Mouse (Mus musculus) lung, embryonic 16.5 days (tissue): ENCODE measurements around the gene Rtn2. TPM values are rescaled to one million over a fixed set of nuclear protein-coding genes. Genes with fewer than 3 reads are reported as not detected.

ENCODE experiments used
- ATAC-seq: fragments of 200-750 bp; cut with Nextera tagmentation; 2 replicates; pipeline ENCODE4 v1.8.0; 2017; ENCODE audit warnings: low read depth, mild to moderate bottlenecking, moderate library complexity
- H3K27ac ChIP-seq: fragments of 300-500 bp; sonication (generic); 2 replicates; pipeline ENCODE4 v1.5.1; 2014; ENCODE audit warnings: mild to moderate bottlenecking, control low read depth, low read length
- H3K27me3 ChIP-seq: fragments of 300-500 bp; sonication (generic); 2 replicates; pipeline ENCODE4 v1.6.1; 2014; ENCODE audit warnings: low read depth, low read length, mixed read lengths; ENCODE audit not compliant: control insufficient read depth, insufficient read depth
- H3K36me3 ChIP-seq: fragments of 300-500 bp; sonication (generic); 2 replicates; pipeline ENCODE4 v1.6.1; 2014; ENCODE audit warnings: low read length; ENCODE audit not compliant: control insufficient read depth, insufficient read depth
- H3K4me1 ChIP-seq: fragments of 300-500 bp; sonication (generic); replicated peaks from 2 replicates; pipeline ENCODE4 v1.6.1; 2014; ENCODE audit warnings: low read length, mixed read lengths; ENCODE audit not compliant: control insufficient read depth, insufficient read depth
- H3K4me2 ChIP-seq: fragments of 300-500 bp; sonication (generic); 2 replicates; pipeline ENCODE4 v1.6.1; 2014; ENCODE audit warnings: low read depth, low read length, control low read depth
- H3K4me3 ChIP-seq: fragments of 300-500 bp; sonication (generic); 2 replicates; pipeline ENCODE4 v1.5.1; 2014; ENCODE audit warnings: mild to moderate bottlenecking, low read length, control low read depth
- H3K9ac ChIP-seq: fragments of 300-500 bp; sonication (generic); 2 replicates; pipeline ENCODE4 v1.6.1; 2014; ENCODE audit warnings: low read length, control low read depth
- H3K9me3 ChIP-seq: fragments of 300-500 bp; sonication (generic); 2 replicates; pipeline ENCODE4 v1.6.1; 2016; ENCODE audit warnings: low read length; ENCODE audit not compliant: control insufficient read depth
- WGBS: fragments of 180-500 bp; shearing (Covaris S2); extraction: QIAGEN DNeasy Blood & Tissue Kit; methylation state at CpG from one replicate; pipeline ENCODE4 v1.1.7; 2014; 5-methylcytosine and 5-hydroxymethylcytosine counted together
- polyA plus RNA-seq: library from polyadenylated mRNA; unstranded; fragments of >200 nt; fragmentation: Nextera tagmentation; extraction: Ambion mirVana; gene quantifications from 2 replicates; pipeline ENCODE4 v1.2.1, GENCODE M21; 2015

Gene Rtn2
- polyA plus RNA-seq, 1 experiment from 2014 or later = 13.8 TPM

- no peak overlapping the region for H3K4me3 ChIP-seq
- no peak overlapping the region for H3K9ac ChIP-seq
- H3K4me1 ChIP-seq = peaks cover 2% of the 10 kb centered on the region; the same call in 1 of the 2 replicates
- no peak overlapping the region for H3K4me2 ChIP-seq
- no peak for ATAC-seq
- WGBS = 59% methylated on average over 5 of the region's 5 CpGs
- H3K27me3 ChIP-seq = no peaks in the 10 kb centered on the region
- H3K9me3 ChIP-seq = no peaks in the 10 kb centered on the region
- H3K27ac ChIP-seq = no peak overlapping the region
- H3K36me3 ChIP-seq = peaks cover 9% of the 10 kb centered on the region; the same call in 1 of the 2 replicates
Observed at GRCm38 (mm10) chr7:19243858-19244257, 38.6 kb upstream of the Rtn2 start.

- H3K4me1 ChIP-seq = no peaks in the 10 kb centered on the region
- no peaks in the 10 kb centered on the region for H3K27me3 ChIP-seq
- H3K4me3 ChIP-seq = no peak overlapping the region
- WGBS = 72% methylated on average over 3 of the region's 3 CpGs
- H3K27ac ChIP-seq = no peak overlapping the region
- no peak overlapping the region for H3K4me2 ChIP-seq
- no peak for ATAC-seq
- peaks cover 9% of the 10 kb centered on the region; the same call in 1 of the 2 replicates for H3K36me3 ChIP-seq
- no peak overlapping the region for H3K9ac ChIP-seq
- H3K9me3 ChIP-seq = no peaks in the 10 kb centered on the region
Observed at GRCm38 (mm10) chr7:19245083-19245482, 37.3 kb upstream of the Rtn2 start.

GRCm38 (mm10) chr7:19246855-19247254, 35.6 kb upstream of the Rtn2 start:
- Histone ChIP-seq H3K4me3 (no peak overlapping the region), H3K9me3 (no peaks in the 10 kb centered on the region), H3K27ac (no peak overlapping the region), H3K4me2 (no peak overlapping the region), H3K36me3 (peaks cover 9% of the 10 kb centered on the region; the same call in 1 of the 2 replicates), H3K9ac (no peak overlapping the region), H3K27me3 (no peaks in the 10 kb centered on the region), H3K4me1 (no peaks in the 10 kb centered on the region)
- no peak for ATAC-seq
- 93% methylated on average over 1 of the region's 1 CpGs for WGBS

DNA sequence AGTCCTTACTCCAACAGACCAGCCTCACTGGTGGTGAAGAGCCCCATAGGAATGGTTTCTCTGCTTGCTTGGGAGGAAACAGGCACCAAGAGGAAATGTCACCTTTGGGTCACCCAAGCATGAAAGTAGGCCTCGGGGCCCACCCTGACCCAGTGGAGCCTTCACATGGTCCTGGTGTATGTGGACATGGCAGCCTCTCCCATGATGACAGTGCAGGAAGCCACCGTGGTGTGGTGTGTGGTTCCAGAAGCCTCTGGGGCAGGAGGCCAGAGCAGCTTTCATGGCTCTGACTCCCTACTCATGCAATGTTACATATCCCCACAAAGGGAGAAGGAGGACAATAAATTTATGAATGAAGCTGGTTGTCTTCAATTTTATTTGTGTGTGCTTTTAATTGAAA, 34.9 kb upstream of the Rtn2 start:
- Histone ChIP-seq H3K4me2 (no peak overlapping the region), H3K9me3 (no peaks in the 10 kb centered on the region), H3K9ac (no peak overlapping the region), H3K27me3 (no peaks in the 10 kb centered on the region), H3K36me3 (peaks cover 9% of the 10 kb centered on the region; the same call in 1 of the 2 replicates), H3K4me3 (no peak overlapping the region), H3K27ac (no peak overlapping the region), H3K4me1 (no peaks in the 10 kb centered on the region)
- WGBS = 91% methylated on average over 2 of the region's 2 CpGs
- no peak for ATAC-seq

DNA sequence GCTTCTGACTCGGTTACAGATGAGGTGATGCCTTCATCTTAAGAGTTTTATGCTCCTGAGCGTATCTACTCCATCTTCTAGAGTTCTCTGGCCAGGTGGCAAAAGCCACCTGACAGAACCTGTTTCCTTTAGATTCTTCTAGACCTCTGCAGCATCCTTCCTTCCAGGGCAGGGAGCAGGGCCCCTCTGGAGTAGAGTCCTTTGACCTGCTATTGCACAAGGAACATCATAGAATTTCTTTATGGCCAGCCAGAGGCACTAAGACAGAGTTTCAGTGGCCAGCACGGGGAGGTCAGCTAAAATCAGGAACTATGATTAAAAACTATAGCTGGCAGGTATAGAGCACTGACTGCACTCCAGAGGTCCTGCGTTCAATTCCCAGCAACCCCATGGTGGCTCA, 30.3 kb upstream of the Rtn2 start:
- WGBS = 75% methylated on average over 4 of the region's 4 CpGs
- H3K4me1 ChIP-seq = no peaks in the 10 kb centered on the region

DNA sequence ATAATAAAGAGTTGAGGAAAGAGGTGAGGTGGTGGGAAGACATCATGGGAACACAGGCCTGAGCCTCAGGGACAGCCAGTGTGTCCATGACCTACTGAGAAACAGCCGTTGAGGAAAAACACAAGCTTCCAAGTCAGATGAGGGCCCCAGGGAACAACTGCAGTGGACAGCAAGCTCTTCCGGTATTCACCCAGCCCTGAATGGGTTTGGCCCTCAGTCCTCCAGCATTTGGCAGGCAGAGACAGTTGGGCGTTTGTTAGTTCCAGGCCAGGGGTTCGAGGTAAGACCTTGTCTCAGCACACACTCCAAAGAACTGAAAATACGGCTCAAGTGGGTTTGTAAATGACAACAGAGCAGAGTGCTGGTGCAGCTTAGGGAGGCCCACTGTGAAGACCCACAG, 29.0 kb upstream of the Rtn2 start:
- no peaks in the 10 kb centered on the region for H3K27me3 ChIP-seq
- H3K4me1 ChIP-seq = no peaks in the 10 kb centered on the region; the same call in 1 of the 2 replicates
- no peak overlapping the region for H3K4me3 ChIP-seq
- peaks cover 20% of the 10 kb centered on the region for H3K36me3 ChIP-seq
- H3K27ac ChIP-seq = no peak overlapping the region
- H3K9ac ChIP-seq = no peak overlapping the region
- H3K4me2 ChIP-seq = no peak overlapping the region
- no peaks in the 10 kb centered on the region for H3K9me3 ChIP-seq
- 58% methylated on average over 5 of the region's 5 CpGs for WGBS
- ATAC-seq = no peak

More for the DNA sequence above, 30.3 kb upstream of the Rtn2 start:
- no peak overlapping the region for H3K4me3 ChIP-seq
- peaks cover 15% of the 10 kb centered on the region for H3K36me3 ChIP-seq
- ATAC-seq = no peak
- no peak overlapping the region for H3K27ac ChIP-seq
- no peak overlapping the region for H3K9ac ChIP-seq
- H3K9me3 ChIP-seq = no peaks in the 10 kb centered on the region
- H3K4me2 ChIP-seq = no peak overlapping the region
- H3K27me3 ChIP-seq = no peaks in the 10 kb centered on the region

GRCm38 (mm10) chr7:19255395-19255794, 27.0 kb upstream of the Rtn2 start:
- H3K27me3 ChIP-seq = no peaks in the 10 kb centered on the region
- H3K4me2 ChIP-seq = no peak overlapping the region
- no peak overlapping the region for H3K9ac ChIP-seq
- no peak overlapping the region for H3K27ac ChIP-seq
- no peak for ATAC-seq
- no peaks in the 10 kb centered on the region; the same call in 1 of the 2 replicates for H3K4me1 ChIP-seq
- WGBS = 80% methylated on average over 15 of the region's 17 CpGs
- H3K36me3 ChIP-seq = peaks cover 35% of the 10 kb centered on the region
- H3K4me3 ChIP-seq = no peak overlapping the region
- no peaks in the 10 kb centered on the region for H3K9me3 ChIP-seq

GRCm38 (mm10) chr7:19256567-19256966, 25.9 kb upstream of the Rtn2 start:
- H3K27me3 ChIP-seq = no peaks in the 10 kb centered on the region
- peaks cover 45% of the 10 kb centered on the region for H3K36me3 ChIP-seq
- WGBS = 69% methylated on average over 7 of the region's 7 CpGs
- no peak overlapping the region for H3K4me2 ChIP-seq
- H3K9me3 ChIP-seq = no peaks in the 10 kb centered on the region
- H3K9ac ChIP-seq = no peak overlapping the region
- H3K27ac ChIP-seq = no peak overlapping the region
- H3K4me3 ChIP-seq = no peak overlapping the region
- ATAC-seq = no peak
- H3K4me1 ChIP-seq = no peaks in the 10 kb centered on the region; the same call in 1 of the 2 replicates

DNA sequence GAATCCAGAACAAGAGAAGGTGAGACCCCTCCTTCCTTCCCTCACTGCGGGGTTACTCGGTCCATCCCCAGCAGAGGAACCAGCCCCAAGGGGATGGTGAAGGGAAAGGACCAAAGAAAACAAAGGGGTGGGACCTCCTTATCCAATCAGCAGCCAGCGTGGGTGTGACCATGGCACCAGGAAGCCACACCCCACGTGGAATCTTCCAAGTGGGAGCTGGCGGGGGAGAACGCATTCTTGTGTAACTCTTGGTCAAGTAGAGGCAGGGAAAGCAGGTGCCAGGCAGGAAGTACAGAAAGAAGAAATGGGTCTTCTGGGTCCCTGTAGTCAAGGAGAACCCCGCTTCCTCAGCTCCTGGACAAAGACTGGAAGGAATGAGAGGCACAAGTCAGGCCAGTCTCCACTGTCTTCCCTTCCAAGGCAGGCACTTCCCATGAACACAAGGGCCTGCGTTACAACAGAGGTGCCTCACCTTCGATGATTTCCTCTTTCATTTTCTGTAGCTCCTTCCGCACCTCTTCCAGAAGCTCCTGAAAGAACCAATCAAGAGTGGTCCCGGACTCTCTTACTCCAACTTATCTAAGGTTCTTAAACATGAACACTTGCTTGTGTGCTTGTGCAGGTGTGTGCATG, 24.9 kb upstream of the Rtn2 start:
- 36% methylated on average over 11 of the region's 11 CpGs for WGBS
- no peaks in the 10 kb centered on the region for H3K27me3 ChIP-seq
- H3K36me3 ChIP-seq = peaks cover 52% of the 10 kb centered on the region
- no peaks in the 10 kb centered on the region; the same call in 1 of the 2 replicates for H3K4me1 ChIP-seq
- peak; percentile 86 for ATAC-seq
- no peak overlapping the region for H3K9ac ChIP-seq
- H3K4me3 ChIP-seq = no peak overlapping the region
- peak overlapping the region; percentile 34; the same call in 1 of the 2 replicates for H3K27ac ChIP-seq
- H3K4me2 ChIP-seq = no peak overlapping the region
- no peaks in the 10 kb centered on the region for H3K9me3 ChIP-seq
